Mouse (Mus musculus): ENCODE data around the gene Dync2h1. TPM values are rescaled to one million over a fixed set of nuclear protein-coding genes. Genes with fewer than 3 reads are reported as not detected.
"Not testable (repeated sequence)": the region's sequence is repeated elsewhere in the genome, so short reads cannot be mapped to it uniquely, and the experiment has no call there.

Gene Dync2h1
- polyA plus RNA-seq, 1 experiment = 1.5 TPM

GRCm38 (mm10) chr9:6994275-6994674 lies 190.0 kb downstream of the Dync2h1 start:
- Histone ChIP-seq H3K27ac (ENCODE audit: control insufficient read depth, insufficient read depth, low read depth, low read length, poor library complexity) (no peak overlapping the region), H3K4me3 (replicated peaks; ENCODE audit: control insufficient read depth, low read depth, low read length) (no peak overlapping the region), H3K4me1 (ENCODE audit: control insufficient read depth, insufficient read depth, low read length) (no peaks in the 10 kb centered on the region)
- no peak for TF ChIP-seq POLR2A (IDR thresholded peaks at IDR 0.05; ENCODE audit: borderline replicate concordance, control insufficient read depth, low read depth, low read length)

GRCm38 (mm10) chr9:6988893-6989685 lies 195.2 kb downstream of the Dync2h1 start:
- H3K4me1 ChIP-seq (ENCODE audit: control insufficient read depth, insufficient read depth, low read length) = no peaks in the 10 kb centered on the region
- 81% methylated on average over 3 of the region's 3 CpGs for WGBS
- TF ChIP-seq POLR2A (IDR thresholded peaks at IDR 0.05; ENCODE audit: borderline replicate concordance, control insufficient read depth, low read depth, low read length) (no peak), CTCF (IDR thresholded peaks at IDR 0.05; ENCODE audit: control insufficient read depth, insufficient read depth, low read length) (no peak)

GRCm38 (mm10) chr9:6986161-6986560 lies 198.1 kb downstream of the Dync2h1 start:
- Histone ChIP-seq H3K4me1 (ENCODE audit: control insufficient read depth, insufficient read depth, low read length) (no peaks in the 10 kb centered on the region), H3K4me3 (replicated peaks; ENCODE audit: control insufficient read depth, low read depth, low read length) (no peak overlapping the region), H3K27ac (ENCODE audit: control insufficient read depth, insufficient read depth, low read depth, low read length, poor library complexity) (no peak overlapping the region)
- WGBS = 86% methylated on average over 3 of the region's 3 CpGs
- TF ChIP-seq POLR2A (IDR thresholded peaks at IDR 0.05; ENCODE audit: borderline replicate concordance, control insufficient read depth, low read depth, low read length) (no peak), CTCF (IDR thresholded peaks at IDR 0.05; ENCODE audit: control insufficient read depth, insufficient read depth, low read length) (no peak)

More at GRCm38 (mm10) chr9:6988893-6989685, 195.2 kb downstream of the Dync2h1 start:
- Histone ChIP-seq H3K27ac (ENCODE audit: control insufficient read depth, insufficient read depth, low read depth, low read length, poor library complexity) (no peak overlapping the region), H3K4me3 (replicated peaks; ENCODE audit: control insufficient read depth, low read depth, low read length) (no peak overlapping the region)

GRCm38 (mm10) chr9:6969171-6969570 lies 215.1 kb downstream of the Dync2h1 start:
- no peak overlapping the region for H3K27ac ChIP-seq (ENCODE audit: control insufficient read depth, insufficient read depth, low read depth, low read length, poor library complexity)
- no peak overlapping the region for H3K4me3 ChIP-seq (replicated peaks; ENCODE audit: control insufficient read depth, low read depth, low read length)
- no peak for TF ChIP-seq CTCF (IDR thresholded peaks at IDR 0.05; ENCODE audit: control insufficient read depth, insufficient read depth, low read length)
- no peak for TF ChIP-seq POLR2A (IDR thresholded peaks at IDR 0.05; ENCODE audit: borderline replicate concordance, control insufficient read depth, low read depth, low read length)
- no peaks in the 10 kb centered on the region for H3K4me1 ChIP-seq (ENCODE audit: control insufficient read depth, insufficient read depth, low read length)
- 55% methylated on average over 2 of the region's 2 CpGs for WGBS

- 78% methylated on average over 3 of the region's 3 CpGs for WGBS
- TF ChIP-seq POLR2A (IDR thresholded peaks at IDR 0.05; ENCODE audit: borderline replicate concordance, control insufficient read depth, low read depth, low read length) (no peak), CTCF (IDR thresholded peaks at IDR 0.05; ENCODE audit: control insufficient read depth, insufficient read depth, low read length) (no peak)
- no peak overlapping the region for H3K27ac ChIP-seq (ENCODE audit: control insufficient read depth, insufficient read depth, low read depth, low read length, poor library complexity)
Observed at GRCm38 (mm10) chr9:6965006-6965405, 219.2 kb downstream of the Dync2h1 start.

GRCm38 (mm10) chr9:6958311-6958710 lies 225.9 kb downstream of the Dync2h1 start:
- no peak overlapping the region for H3K27ac ChIP-seq (ENCODE audit: control insufficient read depth, insufficient read depth, low read depth, low read length, poor library complexity)
- TF ChIP-seq POLR2A (IDR thresholded peaks at IDR 0.05; ENCODE audit: borderline replicate concordance, control insufficient read depth, low read depth, low read length) = no peak
- no peak for TF ChIP-seq CTCF (IDR thresholded peaks at IDR 0.05; ENCODE audit: control insufficient read depth, insufficient read depth, low read length)
- no peak overlapping the region for H3K4me3 ChIP-seq (replicated peaks; ENCODE audit: control insufficient read depth, low read depth, low read length)
- 75% methylated on average over 2 of the region's 2 CpGs for WGBS
- H3K4me1 ChIP-seq (ENCODE audit: control insufficient read depth, insufficient read depth, low read length) = no peaks in the 10 kb centered on the region

More at GRCm38 (mm10) chr9:6965006-6965405, 219.2 kb downstream of the Dync2h1 start:
- H3K4me3 ChIP-seq (replicated peaks; ENCODE audit: control insufficient read depth, low read depth, low read length) = no peak overlapping the region
- no peaks in the 10 kb centered on the region for H3K4me1 ChIP-seq (ENCODE audit: control insufficient read depth, insufficient read depth, low read length)

- Histone ChIP-seq H3K4me3 (replicated peaks; ENCODE audit: control insufficient read depth, low read depth, low read length) (no peak overlapping the region), H3K4me1 (ENCODE audit: control insufficient read depth, insufficient read depth, low read length) (no peaks in the 10 kb centered on the region), H3K27ac (ENCODE audit: control insufficient read depth, insufficient read depth, low read depth, low read length, poor library complexity) (no peak overlapping the region)
- no peak for TF ChIP-seq CTCF (IDR thresholded peaks at IDR 0.05; ENCODE audit: control insufficient read depth, insufficient read depth, low read length)
- TF ChIP-seq POLR2A (IDR thresholded peaks at IDR 0.05; ENCODE audit: borderline replicate concordance, control insufficient read depth, low read depth, low read length) = no peak
- 52% methylated on average over 1 of the region's 1 CpGs for WGBS
Observed at GRCm38 (mm10) chr9:6927399-6928035, 256.7 kb downstream of the Dync2h1 start.

GRCm38 (mm10) chr9:6913471-6913870 lies 270.8 kb downstream of the Dync2h1 start:
- 74% methylated on average over 1 of the region's 1 CpGs for WGBS
- Histone ChIP-seq H3K4me3 (replicated peaks; ENCODE audit: control insufficient read depth, low read depth, low read length) (no peak overlapping the region), H3K27ac (ENCODE audit: control insufficient read depth, insufficient read depth, low read depth, low read length, poor library complexity) (no peak overlapping the region), H3K4me1 (ENCODE audit: control insufficient read depth, insufficient read depth, low read length) (no peaks in the 10 kb centered on the region)
- TF ChIP-seq POLR2A (IDR thresholded peaks at IDR 0.05; ENCODE audit: borderline replicate concordance, control insufficient read depth, low read depth, low read length) = no peak
- TF ChIP-seq CTCF (IDR thresholded peaks at IDR 0.05; ENCODE audit: control insufficient read depth, insufficient read depth, low read length) = no peak

- 52% methylated on average over 4 of the region's 4 CpGs for WGBS
- not testable (repeated sequence) for H3K4me1 ChIP-seq (ENCODE audit: control insufficient read depth, insufficient read depth, low read length); H3K4me3 ChIP-seq (replicated peaks; ENCODE audit: control insufficient read depth, low read depth, low read length); H3K27ac ChIP-seq (ENCODE audit: control insufficient read depth, insufficient read depth, low read depth, low read length, poor library complexity)
Observed at GRCm38 (mm10) chr9:6910537-6910936, 273.7 kb downstream of the Dync2h1 start.

Measured in bone marrow, adult 2 months (tissue).